Mouse (Mus musculus) CH12.LX (cell line): Measurements from ENCODE around the gene Lhx4. TPM values are rescaled to one million over a fixed set of nuclear protein-coding genes. Genes with fewer than 3 reads are reported as not detected.

ENCODE experiments used
- DNase-seq: peaks from one replicate; pipeline ENCODE4 v3.0.0-alpha.2; 2013; ENCODE audit errors: extremely low read depth
- H3K27ac ChIP-seq: 2 replicates; pipeline ENCODE4 v1.5.1; 2012; ENCODE audit warnings: low read depth, mild to moderate bottlenecking, control low read depth, moderate library complexity; ENCODE audit not compliant: insufficient read depth
- H3K27me3 ChIP-seq: replicated peaks from 2 replicates; pipeline ENCODE3; 2012; ENCODE audit warnings: inconsistent platforms
- H3K36me3 ChIP-seq, 2 experiments: replicated peaks in 1 of 2; 2 replicates each; pipeline versions ENCODE3 to v1.6.1; 2012; ENCODE audit warnings: inconsistent platforms in 1 of 2, low read length in 1 of 2, mild to moderate bottlenecking in 1 of 2, mixed read lengths in 1 of 2, moderate library complexity in 1 of 2; ENCODE audit not compliant: control insufficient read depth in 1 of 2, insufficient read depth in 1 of 2
- H3K4me1 ChIP-seq, 2 experiments: 2 replicates each; pipeline ENCODE4 v1.6.1; 2012; ENCODE audit warnings: inconsistent platforms in 1 of 2, moderate library complexity in 1 of 2; ENCODE audit not compliant: insufficient read depth in 2 of 2, control insufficient read depth in 1 of 2
- H3K4me2 ChIP-seq: 2 replicates; pipeline ENCODE4 v1.6.1; 2012; ENCODE audit warnings: low read depth, mild to moderate bottlenecking, control low read depth; ENCODE audit not compliant: poor library complexity, insufficient read depth, severe bottlenecking
- H3K4me3 ChIP-seq, 3 experiments: fragments of 150-350 bp in 1 of 3; sonication (generic) in 1 of 3; replicated peaks in 1 of 3; 2 replicates each; pipeline versions ENCODE3 to v1.5.1; 2011 to 2012; ENCODE audit warnings: low read depth in 2 of 3, low read length in 2 of 3, mild to moderate bottlenecking in 2 of 3, moderate library complexity in 2 of 3, control low read depth in 1 of 3, improper control_type of control experiment in 1 of 3, inconsistent platforms in 1 of 3, mixed read lengths in 1 of 3; ENCODE audit not compliant: poor library complexity in 1 of 3
- H3K79me2 ChIP-seq: replicated peaks from 2 replicates; pipeline ENCODE4 v1.6.1; 2012; ENCODE audit warnings: mild to moderate bottlenecking, moderate library complexity; ENCODE audit not compliant: control insufficient read depth, poor library complexity, insufficient read depth, severe bottlenecking; ENCODE audit errors: extremely low read depth
- H3K9ac ChIP-seq: 2 replicates; pipeline ENCODE4 v1.6.1; 2012; ENCODE audit warnings: low read depth, mild to moderate bottlenecking, control low read depth, moderate library complexity; ENCODE audit not compliant: insufficient read depth
- H3K9me3 ChIP-seq: replicated peaks from 2 replicates; pipeline ENCODE3; 2012; ENCODE audit warnings: low read length, inconsistent platforms, mixed read lengths
- BHLHE40 ChIP-seq: IDR thresholded peaks from 2 replicates; pipeline ENCODE4 v1.6.1; 2011; ENCODE audit warnings: mild to moderate bottlenecking, low read depth, low read length, improper control_type of control experiment
- CHD1 ChIP-seq: IDR thresholded peaks from 2 replicates; pipeline ENCODE4 v1.6.1; 2012; ENCODE audit warnings: low read depth, low read length, improper control_type of control experiment, inconsistent platforms
- CTCF ChIP-seq, 2 experiments: IDR thresholded peaks in 1 of 2; conservative IDR thresholded peaks in 1 of 2; 2 replicates each; pipeline ENCODE4 v1.5.1; 2011 to 2012; ENCODE audit warnings: low read depth in 2 of 2, low read length in 2 of 2, improper control_type of control experiment in 1 of 2, inconsistent platforms in 1 of 2, mild to moderate bottlenecking in 1 of 2, moderate library complexity in 1 of 2
- ELF1 ChIP-seq: IDR thresholded peaks from 2 replicates; pipeline ENCODE4 v1.6.1; 2014; ENCODE audit warnings: low read depth, mild to moderate bottlenecking, inconsistent platforms, low read length, improper control_type of control experiment
- HCFC1 ChIP-seq: IDR thresholded peaks from 2 replicates; pipeline ENCODE4 v1.6.1; 2012; ENCODE audit warnings: low read depth, mild to moderate bottlenecking, inconsistent platforms, low read length, improper control_type of control experiment
- JUN ChIP-seq: IDR thresholded peaks from 2 replicates; pipeline ENCODE4 v1.6.1; 2011; ENCODE audit warnings: low read depth, mild to moderate bottlenecking, low read length, improper control_type of control experiment, moderate library complexity; ENCODE audit not compliant: insufficient read depth
- MAX ChIP-seq: IDR thresholded peaks from 2 replicates; pipeline ENCODE4 v1.6.1; 2011; ENCODE audit warnings: low read length, improper control_type of control experiment
- MAZ ChIP-seq: IDR thresholded peaks from 2 replicates; pipeline ENCODE4 v1.6.1; 2012; ENCODE audit warnings: low read depth, mild to moderate bottlenecking, inconsistent platforms, low read length, improper control_type of control experiment, moderate library complexity
- MEF2A ChIP-seq: IDR thresholded peaks from 2 replicates; pipeline ENCODE4 v1.6.1; 2014; ENCODE audit warnings: low read depth, mild to moderate bottlenecking, inconsistent platforms, low read length, improper control_type of control experiment, borderline replicate concordance
- MXI1 ChIP-seq: IDR thresholded peaks from 2 replicates; pipeline ENCODE4 v1.6.1; 2011; ENCODE audit warnings: mild to moderate bottlenecking, low read depth, low read length, improper control_type of control experiment
- MYC ChIP-seq: IDR thresholded peaks from 2 replicates; pipeline ENCODE4 v1.6.1; 2011; ENCODE audit warnings: low read depth, mild to moderate bottlenecking, improper control_type of control experiment, low read length
- NRF1 ChIP-seq: IDR thresholded peaks from 2 replicates; pipeline ENCODE4 v1.6.1; 2014; ENCODE audit warnings: low read depth, mild to moderate bottlenecking, inconsistent platforms, low read length, improper control_type of control experiment, moderate library complexity
- PAX5 ChIP-seq: IDR thresholded peaks from 2 replicates; pipeline ENCODE4 v1.6.1; 2012; ENCODE audit warnings: low read length, inconsistent platforms, mixed read lengths
- POLR2A ChIP-seq: IDR thresholded peaks from 2 replicates; pipeline ENCODE4 v1.6.1; 2011; ENCODE audit warnings: low read depth, mild to moderate bottlenecking, improper control_type of control experiment, low read length
- POLR2AphosphoS2 ChIP-seq: IDR thresholded peaks from 2 replicates; pipeline ENCODE4 v1.6.1; 2011; ENCODE audit warnings: low read depth, low read length, improper control_type of control experiment
- RAD21 ChIP-seq: IDR thresholded peaks from 2 replicates; pipeline ENCODE4 v1.6.1; 2011; ENCODE audit warnings: low read depth, mild to moderate bottlenecking, low read length, improper control_type of control experiment, moderate library complexity
- RCOR1 ChIP-seq: conservative IDR thresholded peaks from 2 replicates; pipeline ENCODE4 v1.6.1; 2012; ENCODE audit warnings: low read depth, mild to moderate bottlenecking, inconsistent platforms, low read length, improper control_type of control experiment
- SIN3A ChIP-seq: IDR thresholded peaks from 2 replicates; pipeline ENCODE4 v1.6.1; 2012; ENCODE audit warnings: low read length, improper control_type of control experiment, inconsistent platforms
- TBP ChIP-seq: conservative IDR thresholded peaks from 2 replicates; pipeline ENCODE4 v1.6.1; 2011; ENCODE audit warnings: low read depth, low read length, improper control_type of control experiment
- USF2 ChIP-seq: conservative IDR thresholded peaks from 2 replicates; pipeline ENCODE4 v1.6.1; 2011; ENCODE audit warnings: low read depth, low read length, improper control_type of control experiment
- ZKSCAN1 ChIP-seq: IDR thresholded peaks from 2 replicates; pipeline ENCODE4 v1.6.1; 2012; ENCODE audit warnings: low read depth, inconsistent platforms, low read length, improper control_type of control experiment, borderline replicate concordance
- ZNF384 ChIP-seq: IDR thresholded peaks from 2 replicates; pipeline ENCODE4 v1.6.1; 2012; ENCODE audit warnings: low read depth, low read length, improper control_type of control experiment, inconsistent platforms
- dilution Hi-C: fragments of 300-500 bp; cut with MboI; formaldehyde crosslinking; loops from 2 replicates; pipeline ENCODE4 v1.14.3; 2020; ENCODE audit warnings: low sequenced_read_pairs; ENCODE audit not compliant: extremely low pct_unique_long_range_greater_than_20kb, extremely low pct_ligation_motif_present
- in situ Hi-C: fragments of 300-500 bp; cut with MboI; formaldehyde crosslinking; loops from 3 replicates; pipeline ENCODE4 v1.14.3; 2019; ENCODE audit warnings: low sequenced_read_pairs, low pct_ligation_motif_present, low pct_unique_long_range_greater_than_20kb, mixed read lengths
- polyA plus RNA-seq: library from polyadenylated mRNA; unstranded; fragments of >175 nt; gene quantifications from 2 replicates; pipeline ENCODE4 v1.2.1, GENCODE M21; 2012; ENCODE audit warnings: low read depth; ENCODE audit not compliant: insufficient read length
- total RNA-seq, 2 experiments: library from RNA; depleted of rRNA; stranded (reverse); fragments of 300-350 nt in 1 of 2; fragments of >200 nt in 1 of 2; gene quantifications; 2 replicates each; pipeline ENCODE4 v1.2.3; 2012 to 2014

Lhx4 gene
- total and polyA plus RNA-seq, 3 experiments = not detected

GRCm38 (mm10) chr1:155675570-155675969, 75.9 kb downstream of the Lhx4 start:
- Histone ChIP-seq H3K4me3 (no peak overlapping the region), H3K4me2 (no peak overlapping the region), H3K27me3 (no peaks in the 10 kb centered on the region), H3K79me2 (no peaks in the 10 kb centered on the region), H3K4me1 (peaks cover 0 to 4% of the 10 kb centered on the region in 2 experiments; a peak in 1 of 4 replicates), H3K36me3 (peaks cover 0 to 7% of the 10 kb centered on the region in 2 experiments), H3K9ac (no peak overlapping the region), H3K9me3 (no peaks in the 10 kb centered on the region), H3K27ac (no peak overlapping the region)
- in situ Hi-C loops = no loop called here
- DNase-seq = no peak
- dilution Hi-C loops = no loop called here
- TF ChIP-seq POLR2AphosphoS2 (no peak), JUN (no peak), MAX (no peak), HCFC1 (no peak), MXI1 (no peak), ZNF384 (no peak), SIN3A (no peak), PAX5 (no peak), CTCF (conservative IDR thresholded peaks at IDR 0.05 in 1 of 2, IDR thresholded peaks at IDR 0.05 in 1 of 2; ENCODE audit: low read depth in 2 of 2, low read length in 2 of 2) (no peak), MYC (no peak), USF2 (no peak), BHLHE40 (no peak), ELF1 (no peak)

- DNase-seq = no peak
- dilution Hi-C loops (no loop called here), in situ Hi-C loops (no loop called here)
- Histone ChIP-seq H3K9ac (no peak overlapping the region), H3K4me3 (no peak overlapping the region), H3K9me3 (no peaks in the 10 kb centered on the region), H3K4me1 (no peaks in the 10 kb centered on the region), H3K27ac (no peak overlapping the region), H3K36me3 (no peaks in the 10 kb centered on the region), H3K79me2 (no peaks in the 10 kb centered on the region), H3K4me2 (no peak overlapping the region), H3K27me3 (no peaks in the 10 kb centered on the region)
- TF ChIP-seq RCOR1 (no peak), MEF2A (no peak), BHLHE40 (no peak)
Observed at GRCm38 (mm10) chr1:155663994-155664393, 87.5 kb downstream of the Lhx4 start.

DNA sequence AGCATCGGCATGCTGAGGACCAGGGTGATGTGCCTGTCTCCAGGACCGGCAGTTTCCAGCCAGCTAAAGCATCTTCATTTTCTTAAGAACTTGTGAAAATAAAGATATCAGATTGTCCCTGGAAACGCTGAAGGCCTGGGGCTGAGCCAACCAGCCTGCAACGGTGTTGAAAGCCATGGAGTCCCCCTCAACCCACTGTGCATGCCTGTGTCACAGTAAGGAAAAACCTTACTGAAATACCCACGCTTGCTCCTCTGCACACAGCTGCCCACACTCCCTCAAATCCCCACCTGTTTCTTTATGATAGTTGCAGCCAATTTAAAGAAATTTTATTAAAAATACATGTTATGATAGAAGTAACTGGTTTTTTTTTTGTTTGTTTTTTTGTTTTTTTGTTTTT, 95.2 kb downstream of the Lhx4 start:
- Histone ChIP-seq H3K4me2 (no peak overlapping the region), H3K36me3 (no peaks in the 10 kb centered on the region), H3K79me2 (no peaks in the 10 kb centered on the region), H3K4me1 (peaks cover 4 to 6% of the 10 kb centered on the region in 2 experiments; a peak in 2 of 4 replicates), H3K27me3 (no peaks in the 10 kb centered on the region), H3K9me3 (no peaks in the 10 kb centered on the region), H3K27ac (no peak overlapping the region), H3K4me3 (no peak overlapping the region), H3K9ac (no peak overlapping the region)
- in situ Hi-C loops (no loop called here), dilution Hi-C loops (no loop called here)
- TF ChIP-seq RAD21 (no peak), JUN (no peak), CHD1 (no peak), ZNF384 (no peak), ZKSCAN1 (no peak), POLR2A (no peak), MAZ (no peak), NRF1 (no peak), BHLHE40 (no peak), SIN3A (no peak), TBP (no peak)
- no peak for DNase-seq
